In genomic region chr10:43235011-43235410, GRCm38 (mm10) we compare ENCODE assay signal across 22 mouse cellular contexts. TPM values are rescaled to one million over a fixed set of nuclear protein-coding genes. Genes with fewer than 3 reads are reported as not detected.
DNase-seq lines count a peak whose midpoint lies in the region; ATAC-seq lines count a peak whose summit lies in the region.
"Had no signal": no experiment of that assay in that cellular context is flagged by ENCODE, and none has a peak within 500 bp of the region (broad histone marks: within the 10 kb centered on the region; RNA-seq: fewer than 3 reads in every experiment).

No protein-coding gene starts in this region.

- peaks cover 9% of the 10 kb centered on the region; the same call in 1 of the 2 replicates for H3K36me3 ChIP-seq in heart, embryonic 10.5 days
- 0 out of 2 replicates have a peak, but pooled peaks cover 2% of the 10 kb centered on the region for H3K36me3 ChIP-seq in limb, embryonic 13.5 days
- H3K36me3 ChIP-seq in limb, embryonic 10.5 days, result peaks cover 7% of the 10 kb centered on the region; the same call in 1 of the 2 replicates

- 78% methylated on average over 3 of the region's 3 CpGs for WGBS in heart, embryonic 10.5 days
- 77% methylated on average over 3 of the region's 3 CpGs for WGBS in limb, embryonic 13.5 days
- 82% methylated on average over 3 of the region's 3 CpGs for WGBS in limb, embryonic 10.5 days

- no peaks in the 10 kb centered on the region for H3K27me3 ChIP-seq in heart, embryonic 10.5 days (ENCODE audit: insufficient read depth, poor library complexity, severe bottlenecking)
- no peaks in the 10 kb centered on the region for H3K27me3 ChIP-seq in limb, embryonic 13.5 days
- H3K27me3 ChIP-seq in limb, embryonic 10.5 days (ENCODE audit: low read depth, poor library complexity, severe bottlenecking), result no peaks in the 10 kb centered on the region
- H3K27me3 ChIP-seq: CH12.LX, Patski had no signal

- no peak overlapping the region for H3K4me3 ChIP-seq in heart, embryonic 10.5 days
- H3K4me3 ChIP-seq in limb, embryonic 13.5 days, result no peak overlapping the region
- H3K4me3 ChIP-seq in limb, embryonic 10.5 days, result no peak overlapping the region

- no peak overlapping the region for H3K27ac ChIP-seq in heart, embryonic 10.5 days
- no peak overlapping the region for H3K27ac ChIP-seq in limb, embryonic 13.5 days
- H3K27ac ChIP-seq in limb, embryonic 10.5 days, result no peak overlapping the region

- H3K4me2 ChIP-seq in limb, embryonic 13.5 days (replicated peaks), result no peak overlapping the region

- H3K9me3 ChIP-seq in heart, embryonic 10.5 days, result peaks cover 5% of the 10 kb centered on the region
- H3K9me3 ChIP-seq in limb, embryonic 13.5 days, result peaks cover 8% of the 10 kb centered on the region; the same call in 1 of the 2 replicates
- H3K9me3 ChIP-seq in limb, embryonic 10.5 days (replicated peaks), result no peaks in the 10 kb centered on the region
- H3K9me3 ChIP-seq: G1E had no signal

- ATAC-seq in limb, embryonic 13.5 days (ENCODE audit: low FRiP score, low read depth), result no peak
- ATAC-seq: activated CD4-positive, CD25-positive, alpha-beta regulatory T cell, adult 4 months; CD4-positive, CD25-positive, alpha-beta regulatory T cell, adult 4 months; Patski had no signal

- H3K4me1 ChIP-seq in heart, embryonic 10.5 days, result no peaks in the 10 kb centered on the region
- H3K4me1 ChIP-seq in limb, embryonic 13.5 days, result 0 out of 2 replicates have a peak, but pooled peaks cover 5% of the 10 kb centered on the region
- H3K4me1 ChIP-seq in limb, embryonic 10.5 days, result peaks cover 4% of the 10 kb centered on the region; the same call in 1 of the 2 replicates

- 0 out of 2 replicates have a peak overlapping the region, but pooled peaks have one; percentile 19 for H3K9ac ChIP-seq in limb, embryonic 13.5 days

- DNase-seq in heart, adult 11 months, result peak; percentile 91
- DNase-seq in heart, embryonic 10.5 days (ENCODE audit: low spot score), result no peak
- DNase-seq in limb, embryonic 10.5 days (ENCODE audit: low spot score), result no peak
- DNase-seq in R1 (ENCODE audit: low read depth, low spot score), result peak; percentile 10
- DNase-seq in heart, postnatal 4 days, result no peak
- DNase-seq: adrenal gland, adult 2 months; adrenal gland, adult 8-10 months; adrenal gland, postnatal 10 days; adrenal gland, postnatal 14 days; adrenal gland, postnatal 25 days; adrenal gland, postnatal 36 days; B cell, adult 2 months; cerebellum, adult 11 months; cerebellum, adult 11-12 months; cerebellum, adult 18-20 months; cerebellum, adult 2 months had no signal

RNA-seq across cellular contexts. Expression of gene Pdss2, which starts 13.7 kb away (rescaled TPM):
- 11.7 and 13.0 TPM in 2 replicates for polyA plus RNA-seq in heart, embryonic 10.5 days (2016; fragmentation: Nextera tagmentation; extraction: Ambion mirVana)
- 10.7 and 12.7 TPM in 2 replicates for polyA plus RNA-seq in limb, embryonic 13.5 days (2015; fragmentation: Nextera tagmentation; extraction: Ambion mirVana)
- polyA plus RNA-seq in limb, embryonic 10.5 days (2016; fragmentation: Nextera tagmentation; extraction: Ambion mirVana), result 14.5 and 14.8 TPM in 2 replicates
- 10 to 100 TPM; 20.5 to 21.6 TPM for total RNA-seq in heart, postnatal 4 days (2021)

Comparison
In these comparisons a context has a peak if more than half of its experiments do, and no peak if none do; other contexts are left out.
1. DNase-seq: peak in heart, adult 11 months (single experiment) and R1 (single experiment); none in heart, embryonic 10.5 days (single experiment), limb, embryonic 10.5 days (single experiment) and heart, postnatal 4 days (single experiment).